Mouse (Mus musculus) bone marrow, adult 2 months (tissue): ENCODE measurements around the gene Sgsm3.

Experiments
- CTCF ChIP-seq: fragments of 200-500 bp; IDR thresholded peaks from 2 replicates; pipeline ENCODE4 v1.5.1; 2011; ENCODE audit warnings: low read length, control low read depth; ENCODE audit not compliant: control insufficient read depth, insufficient read depth
- POLR2A ChIP-seq: fragments of 200-500 bp; IDR thresholded peaks from 2 replicates; pipeline ENCODE4 v1.6.1; 2011; ENCODE audit warnings: low read depth, mild to moderate bottlenecking, control low read depth, low read length, borderline replicate concordance; ENCODE audit not compliant: control insufficient read depth

GRCm38 (mm10) chr15:80936686-80937085, 40.9 kb upstream of the Sgsm3 start:
- TF ChIP-seq CTCF (no peak), POLR2A (no peak)
